Mouse (Mus musculus) gonadal fat pad, adult 2 months (tissue): Measurements from ENCODE around the gene Gata3. TPM values are rescaled to one million over a fixed set of nuclear protein-coding genes. Genes with fewer than 3 reads are reported as not detected.

ENCODE experiments used
- DNase-seq: peaks from one replicate; pipeline ENCODE4 v3.0.0-alpha.2; 2012; ENCODE audit warnings: low read depth
- polyA plus RNA-seq: library from polyadenylated mRNA; depleted of rRNA; stranded (reverse); fragments of >200 nt; gene quantifications from 2 replicates; pipeline ENCODE4 v1.2.3, GENCODE M21; 2012; rRNA removed

The Gata3 gene
- polyA plus RNA-seq, 1 experiment, result 14.9 TPM

DNA sequence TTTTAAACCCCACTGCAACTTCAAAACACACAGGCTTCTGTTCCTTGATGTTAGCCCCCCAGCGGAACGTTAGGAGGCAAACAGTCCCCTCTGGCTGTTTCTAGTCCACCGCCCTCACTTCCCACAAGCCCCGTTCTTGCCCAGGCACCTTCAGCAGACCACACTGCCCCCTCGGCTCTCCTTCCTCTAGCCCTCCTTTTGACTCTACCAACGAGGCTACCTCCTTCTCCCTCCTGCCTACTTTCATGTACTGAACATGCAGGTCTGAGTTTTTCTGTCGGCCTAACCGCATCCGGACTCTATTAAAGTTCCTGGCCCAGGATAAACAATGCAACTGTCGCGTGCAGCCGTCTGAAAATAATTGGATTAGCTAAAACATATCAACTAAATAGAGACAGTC, 17.2 kb downstream of the Gata3 start:
- DNase-seq, result no peak

DNA sequence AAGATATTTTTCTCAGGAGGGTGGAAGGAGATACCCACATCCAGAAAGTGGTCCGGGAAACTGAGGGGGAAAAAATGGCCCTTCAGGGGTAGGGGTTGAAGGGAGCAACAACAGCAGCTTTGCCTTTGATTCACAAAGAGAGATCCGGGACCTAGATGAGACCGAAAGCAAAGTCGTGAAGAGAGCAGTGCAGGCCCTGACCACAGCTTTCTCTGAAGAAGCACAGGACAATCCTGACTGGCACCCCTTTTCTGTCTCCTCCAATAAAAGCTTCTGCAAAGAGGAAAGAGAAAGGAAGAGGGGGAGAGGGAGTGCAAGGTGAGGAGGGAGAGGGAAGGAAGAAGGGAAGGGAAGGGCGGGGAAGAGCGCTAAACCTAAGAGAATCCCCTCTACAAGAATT, 18.0 kb downstream of the Gata3 start:
- no peak for DNase-seq

DNA sequence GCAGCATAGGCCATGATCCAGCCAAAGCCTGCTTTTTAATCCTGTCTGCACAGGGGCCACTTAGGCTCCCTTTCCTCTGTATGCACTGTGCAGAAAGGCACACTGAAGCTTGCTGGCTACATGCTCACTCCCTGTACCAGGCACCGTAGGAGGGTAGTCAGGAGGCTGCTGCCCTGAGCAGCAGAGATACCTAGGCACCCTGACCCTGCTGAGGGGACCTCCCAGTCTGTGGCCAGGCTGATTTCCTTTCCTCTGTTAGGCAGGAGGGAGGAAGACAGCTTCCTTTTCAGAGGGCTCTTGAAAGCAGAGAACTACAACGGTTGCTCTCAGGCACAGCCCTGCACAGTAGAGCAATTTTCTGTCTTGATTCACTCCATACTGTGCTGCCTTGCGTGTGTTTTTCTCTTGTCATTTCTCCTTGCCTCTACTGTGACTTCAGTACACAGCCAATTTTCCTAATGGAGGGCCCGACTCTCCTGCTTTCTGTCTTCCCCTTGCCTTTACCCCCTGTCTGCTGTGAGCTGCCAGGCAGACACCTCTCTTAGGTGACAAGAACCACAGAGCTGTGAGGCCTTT, 18.6 kb downstream of the Gata3 start:
- DNase-seq, result no peak

DNA sequence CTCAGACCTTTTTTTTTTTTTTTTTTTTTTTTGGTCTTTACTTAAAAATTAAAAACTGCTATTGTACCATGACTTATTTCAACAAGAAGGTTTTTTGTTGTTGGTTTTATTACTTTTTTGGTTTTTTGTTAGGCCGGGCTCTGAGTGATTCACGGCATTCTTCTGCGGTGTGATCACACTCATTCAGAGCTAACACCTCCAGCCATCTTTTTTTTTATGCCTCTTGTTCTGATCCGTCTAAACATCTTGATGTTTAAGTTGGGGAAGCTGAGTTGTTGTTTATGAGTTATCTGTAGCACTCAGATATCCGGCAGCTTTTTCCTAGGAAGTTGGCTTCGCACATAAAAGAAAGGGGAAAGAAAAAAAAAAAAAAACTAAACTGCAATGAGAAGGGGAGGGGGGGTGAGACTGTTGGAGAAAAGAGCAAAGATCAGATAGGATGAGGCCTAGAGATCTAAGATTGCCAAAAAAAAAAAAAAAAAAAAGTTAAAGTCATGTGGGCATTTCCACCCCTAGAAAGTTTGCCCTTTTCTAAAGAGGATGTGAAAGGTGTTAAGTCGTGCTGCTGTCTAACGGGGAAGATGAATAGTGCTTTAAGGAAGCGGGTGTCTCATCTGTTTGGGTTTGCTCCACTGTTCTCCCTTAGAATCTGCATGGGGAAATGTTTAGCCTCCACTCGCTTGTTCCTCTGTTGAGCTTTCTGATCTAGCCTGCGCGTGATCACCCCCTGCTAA, 22.6 kb downstream of the Gata3 start:
- DNase-seq, result no peak

DNA sequence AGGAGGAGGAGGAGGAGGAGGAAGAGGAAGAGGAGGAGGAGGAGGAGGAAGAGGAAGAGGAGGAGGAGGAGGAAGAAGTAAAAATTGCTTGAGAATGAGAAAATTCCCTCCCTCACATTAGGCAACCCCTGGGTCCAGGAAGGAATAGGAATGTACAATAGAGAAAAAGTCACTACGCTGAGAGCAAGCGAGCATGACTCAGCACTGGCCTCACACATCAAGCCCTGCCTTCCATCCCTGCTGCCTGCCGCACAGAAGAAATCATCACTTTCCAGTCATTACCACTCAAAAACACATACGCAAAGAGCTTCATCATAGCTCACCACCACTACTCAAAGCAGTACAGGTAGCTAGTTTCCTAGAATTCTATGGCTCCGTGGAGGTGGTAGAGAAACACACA, 29.1 kb downstream of the Gata3 start:
- no peak for DNase-seq

DNA sequence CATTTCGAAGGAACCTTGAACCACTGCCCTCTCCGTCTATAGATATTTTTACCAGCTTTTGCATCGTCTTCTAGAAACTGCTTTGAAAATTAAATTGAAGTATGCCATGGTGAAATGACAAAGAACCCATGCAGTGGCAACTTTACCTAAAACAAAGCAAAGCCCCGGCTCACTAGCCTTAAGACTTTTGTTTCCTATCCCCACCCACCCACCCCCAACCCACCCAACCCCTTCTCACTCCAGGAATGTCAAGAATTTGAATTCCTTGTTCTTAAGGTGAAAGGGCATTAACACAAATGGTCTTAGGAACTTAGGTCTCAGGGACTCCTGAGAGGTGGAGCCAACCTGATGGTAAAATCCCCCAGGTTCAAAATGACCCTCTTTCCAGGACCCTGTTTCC, 34.0 kb downstream of the Gata3 start:
- DNase-seq, result no peak

DNA sequence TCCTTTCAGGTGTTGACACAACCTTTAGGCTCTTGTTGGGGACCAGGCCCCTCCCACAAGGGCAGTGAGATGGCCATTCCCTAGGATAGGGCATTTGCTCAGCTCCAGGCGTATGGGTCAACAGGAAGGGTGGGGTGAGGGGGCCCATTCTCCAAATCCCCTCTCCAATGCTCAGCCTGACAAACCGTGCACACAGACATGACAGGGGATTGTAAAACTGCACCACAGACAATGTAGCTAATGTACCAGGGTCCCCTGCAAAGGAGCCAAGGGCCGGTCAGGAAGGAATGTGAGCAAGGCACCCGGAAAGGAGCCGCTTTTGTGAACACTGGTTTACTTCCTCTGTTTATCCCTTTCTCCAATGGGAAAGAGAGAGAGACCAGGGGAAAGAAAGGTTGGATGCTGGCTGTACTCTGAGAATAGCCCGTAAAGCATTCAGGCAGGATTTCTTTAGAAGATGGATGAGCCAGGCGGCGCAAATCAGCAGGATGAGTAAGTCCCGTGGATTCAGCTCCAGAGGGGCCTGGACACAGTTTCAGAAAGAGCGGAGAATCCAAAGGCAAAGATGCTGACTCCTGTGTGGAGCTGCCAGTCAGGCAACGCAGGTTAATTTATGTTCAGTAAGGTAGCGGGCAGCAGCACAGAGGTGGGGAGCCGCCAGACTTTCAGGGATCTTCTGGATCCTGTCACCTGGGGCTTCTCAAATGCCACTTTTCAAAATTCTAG, 36.8 kb downstream of the Gata3 start:
- no peak for DNase-seq

DNA sequence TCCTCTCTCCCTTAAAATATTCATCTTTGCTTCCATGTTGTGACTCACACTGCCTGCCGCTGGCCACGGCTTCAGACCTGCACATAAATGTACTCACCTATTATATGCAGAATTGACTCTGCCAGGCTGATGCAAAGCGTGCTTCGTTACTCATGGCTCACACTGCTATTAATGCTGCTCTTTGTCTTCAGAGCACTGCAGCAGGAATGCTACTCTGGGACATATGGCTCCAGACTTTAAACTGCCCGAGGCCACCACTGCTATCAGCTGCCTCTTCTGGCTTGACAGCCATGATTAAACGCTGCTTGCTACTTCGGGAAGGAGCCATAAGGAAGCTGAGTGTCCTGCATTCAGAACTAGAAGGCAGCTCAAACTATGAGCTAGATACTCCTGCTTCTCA, 54.6 kb downstream of the Gata3 start:
- no peak for DNase-seq

DNA sequence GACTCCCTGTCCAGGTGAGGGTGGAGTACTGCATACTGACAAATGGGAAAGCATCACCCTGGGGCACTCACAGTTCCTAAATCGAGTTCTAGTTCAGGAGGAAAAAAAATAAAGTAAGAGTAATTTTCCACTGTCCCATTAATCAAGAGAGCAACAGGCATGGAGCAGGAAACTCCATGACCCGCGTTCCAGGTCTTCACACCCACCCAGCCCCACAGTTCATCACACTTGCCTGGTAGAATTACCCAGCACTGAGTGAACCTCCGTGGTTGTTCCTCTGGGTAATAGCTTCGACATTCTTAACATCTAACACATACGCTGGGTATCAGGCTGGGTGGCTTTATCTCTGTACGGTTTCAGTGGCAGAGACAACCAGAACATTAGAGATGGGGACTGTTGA, 56.1 kb downstream of the Gata3 start:
- DNase-seq, result no peak

DNA sequence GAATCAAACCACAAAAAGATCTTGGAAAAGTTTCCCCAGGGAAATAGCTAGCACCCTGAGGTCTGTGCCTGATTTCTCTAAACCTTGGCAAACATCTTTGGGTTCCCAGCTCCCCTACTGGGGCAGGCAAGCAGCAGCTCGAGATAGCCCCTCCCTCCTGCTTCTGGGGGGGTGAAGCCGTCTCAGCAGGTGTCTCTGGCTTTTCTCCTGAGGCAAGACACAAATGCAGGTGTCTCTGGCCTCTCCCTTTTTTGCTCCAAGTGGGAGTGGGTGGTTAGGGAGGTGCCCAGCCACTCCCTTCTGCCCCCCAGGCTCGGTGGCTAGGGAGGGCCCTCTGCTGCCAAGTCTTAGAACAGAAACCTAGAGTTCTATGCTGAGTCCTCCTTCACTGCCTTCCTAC, 62.2 kb downstream of the Gata3 start:
- no peak for DNase-seq

DNA sequence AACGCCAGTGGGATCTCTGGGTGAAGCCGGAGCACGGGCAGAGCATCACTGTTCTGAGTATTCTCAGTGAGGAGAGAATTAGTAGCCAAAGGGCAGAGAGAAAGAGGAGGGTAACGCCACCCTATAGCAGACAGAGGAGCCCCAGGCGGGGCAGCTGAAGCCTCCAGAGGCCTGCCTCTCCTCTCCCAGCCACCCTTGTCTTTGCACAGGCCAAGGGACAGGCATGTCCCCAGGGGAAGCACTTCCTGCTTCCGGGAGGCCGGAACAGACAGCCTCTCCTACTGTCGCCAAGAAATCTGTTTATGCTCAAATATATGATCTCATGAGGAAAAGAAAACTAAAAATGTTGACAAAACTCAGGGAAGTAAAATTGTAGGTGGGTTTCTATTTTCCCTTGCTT, 69.2 kb downstream of the Gata3 start:
- no peak for DNase-seq

DNA sequence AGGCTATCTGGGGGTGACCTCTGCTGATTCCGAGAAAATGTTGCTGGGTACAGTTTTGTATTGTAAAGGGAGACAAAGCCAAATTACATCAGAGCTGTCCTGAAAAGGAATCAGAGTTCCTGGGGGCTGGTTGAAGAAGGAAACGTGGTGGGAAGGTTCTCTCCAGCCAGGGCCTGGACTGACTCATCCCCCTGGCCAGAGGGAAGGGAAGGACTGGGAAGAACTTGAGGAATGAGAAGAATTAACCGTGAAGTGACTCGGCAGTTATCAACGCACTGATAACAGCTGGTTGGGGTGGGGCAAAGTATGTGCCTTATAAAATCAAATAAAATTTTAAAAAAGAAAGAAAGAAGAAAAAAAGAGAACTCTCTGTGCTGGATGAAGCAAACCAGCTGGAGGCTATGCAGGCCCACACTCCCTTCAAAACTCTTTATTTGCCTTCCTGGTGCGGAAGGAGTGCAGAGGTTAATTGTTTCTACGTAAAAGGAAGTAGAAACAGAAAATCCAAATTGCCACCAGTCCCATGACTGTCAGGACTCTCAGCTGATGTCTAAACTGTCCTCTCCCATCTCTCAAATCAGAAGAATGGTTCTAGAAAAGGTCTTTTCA, 71.6 kb downstream of the Gata3 start:
- DNase-seq, result no peak

Other genes with a start within 250 kb of the Gata3 start
- gene 4930412O13Rik, start 8.8 kb downstream of the Gata3 start, polyA plus RNA-seq, result 3.6 and 4.0 TPM in 2 replicates
- 4.4 and 5.7 TPM in 2 replicates for gene 9230102O04Rik, start 494 bp downstream of the Gata3 start, polyA plus RNA-seq
- gene Taf3, start 158.6 kb upstream of the Gata3 start, polyA plus RNA-seq, result 7.7 and 8.8 TPM in 2 replicates
- gene Atp5c1, start 190.5 kb upstream of the Gata3 start, polyA plus RNA-seq, result 309 and 387 TPM in 2 replicates
- gene Kin, start 190.6 kb upstream of the Gata3 start, polyA plus RNA-seq, result 4.8 and 5.0 TPM in 2 replicates
- 3.3 and 5.5 TPM in 2 replicates for gene Itih2, start 241.4 kb upstream of the Gata3 start, polyA plus RNA-seq